Mouse (Mus musculus) forebrain, postnatal 0 days (tissue): Measurements from ENCODE around the gene Wdfy1. TPM values are rescaled to one million over a fixed set of nuclear protein-coding genes. Genes with fewer than 3 reads are reported as not detected.

ENCODE experiments used
- ATAC-seq: fragments of 200-750 bp; cut with Nextera tagmentation; 2 replicates; pipeline ENCODE4 v1.8.0; 2017; ENCODE audit warnings: mild to moderate bottlenecking, moderate library complexity
- DNase-seq: peaks from one replicate; pipeline ENCODE4 v3.0.0-alpha.2; 2015
- H3K27ac ChIP-seq: fragments of 300-500 bp; sonication (generic); 2 replicates; pipeline ENCODE4 v1.5.1; 2014; ENCODE audit warnings: low read depth, mild to moderate bottlenecking, antibody characterized with exemption, low read length, moderate library complexity, mixed read lengths
- H3K27me3 ChIP-seq: fragments of 300-500 bp; sonication (generic); 2 replicates; pipeline ENCODE4 v1.6.1; 2014; ENCODE audit warnings: mild to moderate bottlenecking, low read length, mixed read lengths; ENCODE audit not compliant: insufficient read depth
- H3K36me3 ChIP-seq: fragments of 300-500 bp; sonication (generic); 2 replicates; pipeline ENCODE4 v1.6.1; 2014; ENCODE audit warnings: mild to moderate bottlenecking, moderate library complexity; ENCODE audit not compliant: insufficient read depth
- H3K4me1 ChIP-seq: fragments of 300-500 bp; sonication (generic); 2 replicates; pipeline ENCODE4 v1.6.1; 2014; ENCODE audit warnings: antibody characterized with exemption; ENCODE audit not compliant: insufficient read depth
- H3K4me2 ChIP-seq: fragments of 300-500 bp; sonication (generic); 2 replicates; pipeline ENCODE4 v1.6.1; 2014; ENCODE audit warnings: low read depth, mild to moderate bottlenecking, moderate library complexity
- H3K4me3 ChIP-seq: fragments of 300-500 bp; sonication (generic); 2 replicates; pipeline ENCODE4 v1.5.1; 2014; ENCODE audit warnings: low read depth, low read length, mixed read lengths
- H3K9ac ChIP-seq: fragments of 300-500 bp; sonication (generic); 2 replicates; pipeline ENCODE4 v1.6.1; 2014; ENCODE audit warnings: mild to moderate bottlenecking
- H3K9me3 ChIP-seq: fragments of 300-500 bp; sonication (generic); 2 replicates; pipeline ENCODE4 v1.6.1; 2016; ENCODE audit warnings: low read length
- CTCF ChIP-seq: sonication (generic); IDR thresholded peaks from 2 replicates; pipeline ENCODE4 v1.5.1; 2016; ENCODE audit warnings: antibody characterized with exemption, control low read depth, low read depth
- WGBS: fragments of 180-500 bp; shearing (Covaris S2); extraction: QIAGEN DNeasy Blood & Tissue Kit; methylation state at CpG from one replicate; pipeline ENCODE4 v1.1.7; 2014; 5-methylcytosine and 5-hydroxymethylcytosine counted together
- polyA plus RNA-seq: library from polyadenylated mRNA; unstranded; fragments of >200 nt; fragmentation: Nextera tagmentation; extraction: Ambion mirVana; gene quantifications from 2 replicates; pipeline ENCODE4 v1.2.1, GENCODE M21; 2015
- total RNA-seq: library from RNA; depleted of rRNA; stranded (reverse); fragments of >200 nt; gene quantifications from 2 replicates; pipeline ENCODE4 v1.2.3, GENCODE M21; 2014

Wdfy1 gene
- total and polyA plus RNA-seq, 2 experiments from 2014 or later: 72.8 to 90.1 TPM

DNA sequence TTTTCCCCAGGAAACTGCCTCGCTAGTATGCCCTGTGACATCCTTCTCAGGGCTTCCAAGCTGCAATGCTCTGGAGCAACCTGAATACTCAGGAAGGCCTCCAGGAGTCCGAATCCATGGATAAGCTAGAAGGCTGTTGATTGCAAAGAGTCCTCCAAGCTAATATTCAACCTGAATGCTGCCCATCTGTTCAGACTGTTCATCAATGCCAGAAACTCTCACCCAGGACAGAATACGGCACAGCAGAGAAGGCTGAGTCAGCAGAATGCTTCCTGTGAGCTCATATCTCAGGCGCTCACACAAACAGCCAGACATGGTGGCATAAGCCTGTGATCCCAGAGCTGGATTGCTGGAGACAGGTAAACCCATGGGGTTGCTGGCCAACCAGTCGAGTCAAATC, 62.9 kb downstream of the Wdfy1 start:
- Histone ChIP-seq H3K9ac (no peak overlapping the region), H3K4me3 (no peak overlapping the region), H3K27ac (no peak overlapping the region), H3K4me2 (no peak overlapping the region), H3K9me3 (no peaks in the 10 kb centered on the region), H3K27me3 (no peaks in the 10 kb centered on the region), H3K4me1 (0 out of 2 replicates have a peak, but pooled peaks cover 5% of the 10 kb centered on the region), H3K36me3 (peaks cover 33% of the 10 kb centered on the region)
- DNase-seq (no peak), ATAC-seq (no peak)
- 88% methylated on average over 5 of the region's 5 CpGs for WGBS
- TF ChIP-seq CTCF: no peak

DNA sequence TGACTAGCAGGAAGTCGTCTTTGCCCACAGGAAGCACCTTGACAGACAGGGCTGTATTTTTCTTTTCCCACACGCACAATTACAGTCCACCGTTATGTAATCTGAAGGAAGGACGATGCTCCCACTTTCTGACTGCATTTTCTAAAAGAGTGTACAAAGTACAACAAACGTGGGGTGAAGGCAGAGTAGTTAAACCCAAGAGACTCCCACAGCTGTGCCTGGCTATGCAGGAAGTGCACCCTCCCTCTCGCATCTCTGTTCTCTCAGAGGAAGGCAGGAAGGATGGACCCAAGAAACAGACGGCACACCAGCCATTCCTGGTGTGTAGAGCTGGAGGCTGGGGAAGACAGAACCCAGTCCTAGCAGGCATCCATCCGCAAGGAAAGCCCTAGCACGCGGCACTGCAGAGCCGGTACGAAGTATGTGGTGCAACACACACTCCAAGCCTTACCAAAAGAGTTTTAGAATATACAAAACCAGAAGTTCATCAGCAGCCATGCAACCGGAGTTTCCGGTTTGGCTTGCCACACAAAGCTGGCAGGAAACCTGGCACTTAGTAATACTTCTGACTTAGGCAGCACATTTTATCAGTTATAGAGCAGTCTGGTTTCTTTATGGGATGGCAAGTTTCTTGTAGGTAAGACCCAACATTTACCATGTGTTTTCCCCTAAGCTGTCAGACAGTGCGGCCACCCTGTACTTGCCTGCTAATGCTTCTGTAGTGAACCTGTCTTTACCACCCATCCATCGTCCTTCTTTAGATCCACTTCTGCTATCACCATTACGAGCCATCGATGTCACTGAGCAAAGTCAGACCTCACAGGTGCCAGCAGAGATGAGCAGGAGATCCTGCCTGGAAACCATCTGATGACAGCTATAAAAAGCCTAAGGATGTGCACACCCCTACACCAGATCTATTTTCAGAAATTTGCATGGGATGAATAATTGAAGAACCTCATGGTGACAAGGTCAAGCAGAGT, 64.5 kb downstream of the Wdfy1 start:
- Histone ChIP-seq H3K4me1 (0 out of 2 replicates have a peak, but pooled peaks cover 5% of the 10 kb centered on the region), H3K9me3 (no peaks in the 10 kb centered on the region), H3K36me3 (peaks cover 41% of the 10 kb centered on the region), H3K4me2 (no peak overlapping the region), H3K9ac (no peak overlapping the region), H3K4me3 (no peak overlapping the region), H3K27me3 (no peaks in the 10 kb centered on the region), H3K27ac (peak overlapping the region; percentile 40; the same call in 1 of the 2 replicates)
- WGBS: 68% methylated on average over 18 of the region's 18 CpGs
- peak; percentile 47 for ATAC-seq
- TF ChIP-seq CTCF: no peak
- DNase-seq: peak; percentile 4

DNA sequence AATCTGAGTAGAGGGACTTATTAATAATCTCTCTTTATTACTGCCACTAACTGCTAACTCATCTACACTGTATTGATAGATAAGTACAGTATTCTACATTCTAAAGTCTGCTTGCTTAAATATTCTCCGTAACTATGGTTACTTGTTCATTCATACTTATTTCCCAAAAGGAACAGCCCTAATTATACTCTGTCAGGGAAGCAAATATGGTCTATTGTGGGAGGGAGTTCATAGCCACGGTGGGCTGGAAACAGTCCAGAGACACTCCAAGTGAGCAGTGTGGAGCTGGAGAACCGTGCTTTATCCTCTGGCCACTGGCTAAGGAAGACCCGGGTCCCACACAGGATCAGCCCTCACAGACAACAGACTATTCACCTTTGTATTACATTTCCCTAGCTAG, 65.3 kb downstream of the Wdfy1 start:
- no peak overlapping the region for H3K4me3 ChIP-seq
- 17% methylated on average over 4 of the region's 4 CpGs for WGBS
- no peaks in the 10 kb centered on the region for H3K9me3 ChIP-seq
- DNase-seq (peak; percentile 41), ATAC-seq (peak; percentile 83)
- peaks cover 47% of the 10 kb centered on the region for H3K36me3 ChIP-seq
- H3K4me1 ChIP-seq: 0 out of 2 replicates have a peak, but pooled peaks cover 5% of the 10 kb centered on the region
- TF ChIP-seq CTCF: no peak
- H3K27ac ChIP-seq: peak overlapping the region; percentile 40; the same call in 1 of the 2 replicates
- no peak overlapping the region for H3K9ac ChIP-seq
- no peaks in the 10 kb centered on the region for H3K27me3 ChIP-seq
- H3K4me2 ChIP-seq: no peak overlapping the region

- ATAC-seq: 0 out of 2 replicates have a peak, but pooled peaks have one; percentile 11
- no peak overlapping the region for H3K27ac ChIP-seq
- WGBS: 58% methylated on average over 8 of the region's 8 CpGs
Measured at GRCm38 (mm10) chr1:79710216-79710615, 65.7 kb downstream of the Wdfy1 start.

DNA sequence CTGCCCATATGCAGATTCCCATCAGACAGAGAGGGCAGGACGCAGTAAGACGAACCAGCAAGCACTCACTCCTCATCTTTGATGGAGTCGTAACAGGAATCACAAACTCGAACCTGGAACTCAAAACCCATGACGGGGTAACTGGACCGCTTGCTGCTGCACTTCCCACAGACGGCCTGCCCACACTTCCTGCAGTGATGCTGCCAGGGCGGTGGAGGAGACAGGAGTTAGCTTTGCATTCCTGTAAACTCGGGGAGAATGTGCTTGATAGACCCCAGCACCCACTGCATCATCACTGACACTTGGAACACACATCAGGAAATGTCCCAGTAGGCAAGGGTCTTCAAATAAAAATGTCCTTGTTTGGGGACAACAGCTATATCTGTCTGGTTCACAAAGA, 68.6 kb downstream of the Wdfy1 start:
- H3K27me3 ChIP-seq: no peaks in the 10 kb centered on the region
- no peak overlapping the region for H3K9ac ChIP-seq
- H3K4me1 ChIP-seq: 0 out of 2 replicates have a peak, but pooled peaks cover 5% of the 10 kb centered on the region
- H3K4me3 ChIP-seq: no peak overlapping the region
- ATAC-seq (no peak), DNase-seq (no peak)
- TF ChIP-seq CTCF: no peak
- H3K36me3 ChIP-seq: peaks cover 45% of the 10 kb centered on the region
- H3K9me3 ChIP-seq: no peaks in the 10 kb centered on the region
- H3K27ac ChIP-seq: no peak overlapping the region
- 90% methylated on average over 9 of the region's 9 CpGs for WGBS
- no peak overlapping the region for H3K4me2 ChIP-seq

More at GRCm38 (mm10) chr1:79710216-79710615, 65.7 kb downstream of the Wdfy1 start:
- TF ChIP-seq CTCF: no peak
- 0 out of 2 replicates have a peak, but pooled peaks cover 5% of the 10 kb centered on the region for H3K4me1 ChIP-seq
- H3K4me3 ChIP-seq: no peak overlapping the region
- no peaks in the 10 kb centered on the region for H3K9me3 ChIP-seq
- H3K9ac ChIP-seq: no peak overlapping the region
- no peak for DNase-seq
- H3K4me2 ChIP-seq: no peak overlapping the region
- H3K36me3 ChIP-seq: peaks cover 49% of the 10 kb centered on the region
- no peaks in the 10 kb centered on the region for H3K27me3 ChIP-seq

- H3K36me3 ChIP-seq: peaks cover 48% of the 10 kb centered on the region
- H3K4me1 ChIP-seq: 0 out of 2 replicates have a peak, but pooled peaks cover 5% of the 10 kb centered on the region
- no peaks in the 10 kb centered on the region for H3K9me3 ChIP-seq
- no peak overlapping the region for H3K27ac ChIP-seq
- no peak overlapping the region for H3K4me2 ChIP-seq
- no peak overlapping the region for H3K4me3 ChIP-seq
- DNase-seq (no peak), ATAC-seq (no peak)
- 90% methylated on average over 3 of the region's 3 CpGs for WGBS
- no peaks in the 10 kb centered on the region for H3K27me3 ChIP-seq
- no peak overlapping the region for H3K9ac ChIP-seq
- no peak for TF ChIP-seq CTCF
Measured at GRCm38 (mm10) chr1:79706707-79707106, 69.2 kb downstream of the Wdfy1 start.

- H3K36me3 ChIP-seq: peaks cover 52% of the 10 kb centered on the region
- no peak for ATAC-seq
Measured at GRCm38 (mm10) chr1:79704672-79705071, 71.3 kb downstream of the Wdfy1 start.

More at GRCm38 (mm10) chr1:79704672-79705071, 71.3 kb downstream of the Wdfy1 start:
- no peak for DNase-seq
- Histone ChIP-seq H3K9me3 (no peaks in the 10 kb centered on the region), H3K27ac (no peak overlapping the region), H3K4me3 (no peak overlapping the region), H3K9ac (no peak overlapping the region), H3K4me1 (no peaks in the 10 kb centered on the region), H3K27me3 (no peaks in the 10 kb centered on the region), H3K4me2 (no peak overlapping the region)
- WGBS: 95% methylated on average over 2 of the region's 2 CpGs
- TF ChIP-seq CTCF: no peak
